ENCODE assay signal across 24 mouse cellular contexts in genomic region chr3:122972126-122972822, GRCm38 (mm10). TPM values are rescaled to one million over a fixed set of nuclear protein-coding genes. Genes with fewer than 3 reads are reported as not detected.
DNase-seq lines count a peak whose midpoint lies in the region; ATAC-seq lines count a peak whose summit lies in the region.
"Had no signal": no experiment of that assay in that cellular context is flagged by ENCODE, and none has a peak within 500 bp of the region (broad histone marks: within the 10 kb centered on the region; RNA-seq: fewer than 3 reads in every experiment).

No protein-coding gene starts in this region.

- ATAC-seq in midbrain, embryonic 11.5 days (ENCODE audit: low FRiP score): no peak
- no peak for ATAC-seq in midbrain, embryonic 15.5 days (replicated peaks)
- peak; percentile 87 for ATAC-seq in granulocyte monocyte progenitor cell, adult 5-6 weeks (replicated peaks; ENCODE audit: poor library complexity, severe bottlenecking)
- ATAC-seq: activated CD4-positive, CD25-positive, alpha-beta regulatory T cell, adult 4 months; forebrain, embryonic 16.5 days; intestine, embryonic 15.5 days; Patski had no signal

- DNase-seq in midbrain, embryonic 11.5 days (ENCODE audit: low spot score, missing footprints): peak; percentile 49
- DNase-seq in embryo, embryonic 9.5 days (ENCODE audit: extremely low spot score): peak; percentile 24
- no peak for DNase-seq in layer of hippocampus, adult 18-20 months (ENCODE audit: low spot score in 2 of 2)
- no peak for DNase-seq in retina, postnatal 1 day
- no peak for DNase-seq in cerebellum, adult 18-20 months
- DNase-seq: adrenal gland, postnatal 14 days; cerebellum, adult 2 months; gastrocnemius, postnatal 14 days; heart, postnatal 4 days had no signal

- no peak overlapping the region for H3K4me3 ChIP-seq in midbrain, embryonic 11.5 days (ENCODE audit: low read depth, low read length)
- no peak overlapping the region for H3K4me3 ChIP-seq in midbrain, embryonic 15.5 days
- H3K4me3 ChIP-seq: embryonic facial prominence, embryonic 13.5 days; forebrain, embryonic 12.5 days; heart, embryonic 13.5 days; hindbrain, embryonic 13.5 days; intestine, embryonic 15.5 days had no signal

- 66% methylated on average over 3 of the region's 3 CpGs for WGBS in midbrain, embryonic 11.5 days
- WGBS in midbrain, embryonic 15.5 days: 83% methylated on average over 3 of the region's 3 CpGs

- H3K9ac ChIP-seq in midbrain, embryonic 11.5 days (ENCODE audit: low read length): no peak overlapping the region
- no peak overlapping the region for H3K9ac ChIP-seq in midbrain, embryonic 15.5 days
- H3K9ac ChIP-seq: embryonic facial prominence, embryonic 13.5 days; forebrain, embryonic 12.5 days; heart, embryonic 13.5 days; hindbrain, embryonic 13.5 days; intestine, embryonic 15.5 days had no signal

- H3K4me1 ChIP-seq in midbrain, embryonic 11.5 days (ENCODE audit: control insufficient read depth, insufficient read depth, low read length): no peaks in the 10 kb centered on the region
- H3K4me1 ChIP-seq in midbrain, embryonic 15.5 days: no peaks in the 10 kb centered on the region
- H3K4me1 ChIP-seq: embryonic facial prominence, embryonic 13.5 days; hindbrain, embryonic 13.5 days; intestine, embryonic 15.5 days had no signal

- H3K36me3 ChIP-seq in midbrain, embryonic 11.5 days (ENCODE audit: control insufficient read depth, insufficient read depth, low read length): no peaks in the 10 kb centered on the region
- no peaks in the 10 kb centered on the region for H3K36me3 ChIP-seq in midbrain, embryonic 15.5 days (replicated peaks)
- H3K36me3 ChIP-seq: embryonic facial prominence, embryonic 13.5 days; intestine, embryonic 15.5 days had no signal

- H3K9me3 ChIP-seq in midbrain, embryonic 11.5 days (ENCODE audit: control insufficient read depth, low read length): no peaks in the 10 kb centered on the region
- no peaks in the 10 kb centered on the region for H3K9me3 ChIP-seq in midbrain, embryonic 15.5 days
- H3K9me3 ChIP-seq: embryonic facial prominence, embryonic 13.5 days; forebrain, embryonic 12.5 days; heart, embryonic 13.5 days; hindbrain, embryonic 13.5 days; intestine, embryonic 15.5 days had no signal

- no peak overlapping the region for H3K27ac ChIP-seq in midbrain, embryonic 11.5 days (ENCODE audit: low read depth, low read length)
- H3K27ac ChIP-seq in midbrain, embryonic 15.5 days: no peak overlapping the region
- H3K27ac ChIP-seq: embryonic facial prominence, embryonic 13.5 days; forebrain, embryonic 12.5 days; heart, embryonic 13.5 days; hindbrain, embryonic 13.5 days; intestine, embryonic 15.5 days had no signal

- H3K4me2 ChIP-seq in midbrain, embryonic 11.5 days: no peak overlapping the region
- no peak overlapping the region for H3K4me2 ChIP-seq in midbrain, embryonic 15.5 days
- H3K4me2 ChIP-seq: embryonic facial prominence, embryonic 13.5 days; forebrain, embryonic 12.5 days; heart, embryonic 13.5 days; hindbrain, embryonic 13.5 days; intestine, embryonic 15.5 days had no signal

- H3K27me3 ChIP-seq in midbrain, embryonic 11.5 days (ENCODE audit: control insufficient read depth, insufficient read depth, low read length): no peaks in the 10 kb centered on the region
- H3K27me3 ChIP-seq in midbrain, embryonic 15.5 days (replicated peaks): no peaks in the 10 kb centered on the region
- H3K27me3 ChIP-seq: CH12.LX; embryonic facial prominence, embryonic 13.5 days; forebrain, embryonic 12.5 days; heart, embryonic 13.5 days; hindbrain, embryonic 13.5 days; intestine, embryonic 15.5 days; Patski had no signal

RNA-seq across cellular contexts. Expression of gene Usp53, which starts 12.0 kb away (rescaled TPM):
- polyA plus RNA-seq in midbrain, embryonic 11.5 days (2014; fragmentation: Nextera tagmentation; extraction: Ambion mirVana): 3.4 and 3.7 TPM in 2 replicates
- 11.1 and 12.1 TPM in 2 replicates for polyA plus RNA-seq in midbrain, embryonic 15.5 days (2015; fragmentation: Nextera tagmentation; extraction: Ambion mirVana)
- total RNA-seq in granulocyte monocyte progenitor cell, adult 5-6 weeks (2014; fragmentation: Nextera tagmentation): 5.8 and 8.3 TPM in 2 replicates
- total RNA-seq in granulocyte monocyte progenitor cell, adult 5-6 weeks (2017): 4.6 and 4.9 TPM in 2 replicates
- total RNA-seq in layer of hippocampus, adult 18-20 months (2021): 10 to 100 TPM; 25.2 to 32.2 TPM

RNA-seq across cellular contexts. Expression of gene 1810037I17Rik, which starts 48.3 kb away (rescaled TPM):
- polyA plus RNA-seq in midbrain, embryonic 11.5 days (2014; fragmentation: Nextera tagmentation; extraction: Ambion mirVana): 95.8 and 97.9 TPM in 2 replicates
- polyA plus RNA-seq in midbrain, embryonic 15.5 days (2015; fragmentation: Nextera tagmentation; extraction: Ambion mirVana): 61.9 and 65.0 TPM in 2 replicates
- 87.5 and 95.1 TPM in 2 replicates for total RNA-seq in granulocyte monocyte progenitor cell, adult 5-6 weeks (2014; fragmentation: Nextera tagmentation)
- 34.8 and 40.8 TPM in 2 replicates for total RNA-seq in granulocyte monocyte progenitor cell, adult 5-6 weeks (2017)
- 10 to 100 TPM; 53.2 to 59.6 TPM for total RNA-seq in layer of hippocampus, adult 18-20 months (2021)

RNA-seq across cellular contexts. Expression of gene Gm10959, which starts 53.1 kb away (rescaled TPM):
- polyA plus RNA-seq in midbrain, embryonic 11.5 days (2014; fragmentation: Nextera tagmentation; extraction: Ambion mirVana): not detected in 2 replicates
- not detected in 2 replicates for polyA plus RNA-seq in midbrain, embryonic 15.5 days (2015; fragmentation: Nextera tagmentation; extraction: Ambion mirVana)
- total RNA-seq in granulocyte monocyte progenitor cell, adult 5-6 weeks (2014; fragmentation: Nextera tagmentation): not detected in 2 replicates
- total RNA-seq in granulocyte monocyte progenitor cell, adult 5-6 weeks (2017): not detected in 2 replicates
- total RNA-seq in layer of hippocampus, adult 18-20 months (2021): not detected
- total RNA-seq: adrenal gland, adult 18-20 months; adrenal gland, postnatal 14 days; CH12.LX; gastrocnemius, adult 18-20 months; gastrocnemius, postnatal 14 days; heart, postnatal 4 days had no signal
- polyA plus RNA-seq: activated CD4-positive, CD25-positive, alpha-beta regulatory T cell, adult 4 months; cerebellum, adult 2 months; embryonic facial prominence, embryonic 13.5 days; forebrain, embryonic 12.5 days; forebrain, embryonic 16.5 days; gonadal fat pad, adult 2 months; heart, embryonic 13.5 days; heart, postnatal 0 days; hindbrain, embryonic 13.5 days; intestine, embryonic 15.5 days; Patski had no signal

Comparison
In these comparisons a context has a peak if more than half of its experiments do, and no peak if none do; other contexts are left out.
1. DNase-seq: peak in midbrain, embryonic 11.5 days (single experiment) and embryo, embryonic 9.5 days (single experiment); none in layer of hippocampus, adult 18-20 months (0 of 2), retina, postnatal 1 day (single experiment) and cerebellum, adult 18-20 months (0 of 2).